Mouse (Mus musculus) C2C12 (cell line): ENCODE data around the gene Slc25a48. TPM values are rescaled to one million over a fixed set of nuclear protein-coding genes. Genes with fewer than 3 reads are reported as not detected.

ENCODE experiments used
- H3K27me3 ChIP-seq: one replicate; pipeline ENCODE4 v1.6.1; 2011; ENCODE audit not compliant: control insufficient read depth, insufficient read depth, insufficient read length
- H3K36me3 ChIP-seq: one replicate; pipeline ENCODE4 v1.6.1; 2011; ENCODE audit not compliant: control insufficient read depth, insufficient read depth
- H3K4me3 ChIP-seq: one replicate; pipeline ENCODE4 v1.5.1; 2011; ENCODE audit warnings: mild to moderate bottlenecking, control low read depth; ENCODE audit not compliant: poor library complexity, insufficient read depth, severe bottlenecking
- H3K79me2 ChIP-seq: one replicate; pipeline ENCODE4 v1.6.1; 2011; ENCODE audit not compliant: control insufficient read depth, insufficient read depth
- H3K79me3 ChIP-seq: one replicate; pipeline ENCODE4 v1.6.1; 2011; ENCODE audit warnings: low read depth, control low read depth
- H3ac ChIP-seq: one replicate; pipeline ENCODE3; 2011; ENCODE audit warnings: low read depth; ENCODE audit not compliant: control insufficient read depth, insufficient read length
- CEBPB ChIP-seq: IDR thresholded peaks from one replicate; pipeline ENCODE4 v1.6.1; 2011; ENCODE audit warnings: low read depth, mild to moderate bottlenecking, control low read depth, moderate library complexity
- CTCF ChIP-seq: IDR thresholded peaks from one replicate; pipeline ENCODE4 v1.5.1; 2011; ENCODE audit not compliant: control insufficient read depth, insufficient read depth, insufficient read length
- FOSL1 ChIP-seq: IDR thresholded peaks from one replicate; pipeline ENCODE4 v1.8.0; 2011; ENCODE audit warnings: mild to moderate bottlenecking, low read length; ENCODE audit not compliant: poor library complexity, insufficient read depth, severe bottlenecking
- MAX ChIP-seq: IDR thresholded peaks from one replicate; pipeline ENCODE4 v1.6.1; 2011; ENCODE audit warnings: mild to moderate bottlenecking, control low read depth
- MYOD1 ChIP-seq: IDR thresholded peaks from one replicate; pipeline ENCODE4 v1.6.1; 2011; ENCODE audit warnings: low read depth; ENCODE audit not compliant: control insufficient read depth, insufficient read length
- MYOG ChIP-seq: IDR thresholded peaks from one replicate; pipeline ENCODE4 v1.6.1; 2011; ENCODE audit not compliant: control insufficient read depth, insufficient read length; ENCODE audit errors: extremely low read depth
- USF1 ChIP-seq: IDR thresholded peaks from one replicate; pipeline ENCODE4 v1.6.1; 2011; ENCODE audit warnings: low read depth, mild to moderate bottlenecking, control low read depth, moderate library complexity
- polyA plus RNA-seq: library from polyadenylated mRNA; unstranded; fragments of >200 nt; fragmentation: generic; extraction: Trizol; gene quantifications from one replicate; pipeline ENCODE4 v1.2.1, GENCODE M21; 2012; ENCODE audit warnings: missing spikeins

Gene Slc25a48
- polyA plus RNA-seq, 1 experiment, result 0.05 TPM

DNA sequence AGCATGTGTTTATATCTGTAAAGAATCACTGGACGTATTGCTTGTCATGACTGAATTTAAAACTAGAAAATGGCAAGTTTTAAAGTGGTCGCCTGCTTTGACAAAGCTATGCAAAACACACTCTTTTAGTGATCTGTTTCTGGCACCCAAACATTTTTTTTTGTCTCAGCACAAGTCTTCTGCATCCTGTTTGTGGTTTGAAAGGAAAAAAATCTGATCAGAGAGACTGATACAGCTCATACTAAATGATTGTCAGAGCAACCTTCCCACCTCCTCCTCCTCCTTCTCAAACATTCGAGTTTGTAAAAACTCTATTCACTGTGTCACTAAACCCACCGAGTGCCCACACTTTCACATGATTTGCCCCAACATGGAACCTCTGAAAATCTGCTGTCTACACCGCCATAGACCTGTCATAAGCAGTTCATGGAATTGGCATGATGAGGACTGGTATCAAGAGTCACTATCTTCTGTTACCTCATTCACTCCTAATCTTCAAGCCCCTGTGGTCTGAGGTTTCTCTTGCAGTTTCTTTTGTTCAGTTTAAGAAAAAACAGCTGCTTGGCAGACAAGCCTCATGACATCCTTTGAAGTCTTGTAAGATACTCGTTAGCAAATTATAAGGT is 68.8 kb downstream of the Slc25a48 start:
- Histone ChIP-seq H3K79me2 (no peaks in the 10 kb centered on the region), H3K4me3 (no peak overlapping the region), H3K27me3 (peaks cover 12% of the 10 kb centered on the region), H3ac (no peak overlapping the region), H3K36me3 (no peaks in the 10 kb centered on the region), H3K79me3 (no peaks in the 10 kb centered on the region)
- TF ChIP-seq FOSL1, result no peak
- no peak for TF ChIP-seq CEBPB
- no peak for TF ChIP-seq MYOG
- TF ChIP-seq CTCF, result no peak
- no peak for TF ChIP-seq USF1
- no peak for TF ChIP-seq MAX
- no peak for TF ChIP-seq MYOD1

DNA sequence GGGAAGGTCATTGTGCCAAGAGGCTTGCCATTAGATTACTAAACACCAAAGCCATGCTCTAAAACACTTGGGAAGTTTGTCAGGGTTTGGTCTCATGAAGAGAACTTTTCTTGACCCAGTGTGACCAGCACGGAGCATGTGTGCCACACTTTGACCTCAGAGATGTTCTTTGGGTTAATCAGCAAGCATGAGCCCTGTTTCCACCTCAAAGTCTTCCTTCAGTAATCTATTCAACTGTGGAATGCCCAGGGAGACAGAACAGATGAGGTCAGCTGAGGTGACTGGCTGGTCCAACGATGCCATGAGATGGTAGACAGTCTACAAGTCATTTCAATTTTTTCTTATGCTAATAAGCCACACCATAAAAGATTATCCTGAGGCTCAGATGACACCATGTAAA is 71.6 kb downstream of the Slc25a48 start:
- Histone ChIP-seq H3K27me3 (peaks cover 4% of the 10 kb centered on the region), H3K36me3 (no peaks in the 10 kb centered on the region), H3ac (no peak overlapping the region), H3K4me3 (no peak overlapping the region), H3K79me2 (no peaks in the 10 kb centered on the region), H3K79me3 (no peaks in the 10 kb centered on the region)
- TF ChIP-seq USF1 (no peak), CEBPB (no peak), CTCF (no peak), MYOG (no peak), MAX (no peak), FOSL1 (no peak), MYOD1 (no peak)

DNA sequence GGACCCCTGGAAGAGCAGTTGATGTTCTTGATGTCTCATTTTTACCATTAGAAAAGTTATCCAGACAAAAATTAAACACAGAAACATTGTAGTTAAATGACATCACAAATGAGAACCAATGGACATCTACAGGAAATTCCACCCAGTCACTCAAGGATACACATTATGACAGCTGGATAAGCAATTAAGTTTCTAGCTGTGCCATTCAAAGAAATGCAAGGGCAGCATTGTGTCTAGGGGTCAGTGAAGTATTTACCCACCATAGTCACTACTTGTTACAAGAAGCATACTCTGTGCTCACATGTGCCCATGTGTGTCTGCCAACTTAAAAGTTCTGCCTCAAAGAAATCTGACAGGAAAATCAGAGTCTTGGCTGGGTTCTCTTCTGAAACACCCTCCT is 75.4 kb downstream of the Slc25a48 start:
- Histone ChIP-seq H3K79me3 (no peaks in the 10 kb centered on the region), H3K27me3 (peaks cover 4% of the 10 kb centered on the region), H3K79me2 (no peaks in the 10 kb centered on the region), H3K36me3 (no peaks in the 10 kb centered on the region), H3K4me3 (no peak overlapping the region), H3ac (no peak overlapping the region)
- TF ChIP-seq MYOD1, result no peak
- TF ChIP-seq CEBPB, result no peak
- no peak for TF ChIP-seq MYOG
- TF ChIP-seq FOSL1, result no peak
- TF ChIP-seq CTCF, result no peak
- TF ChIP-seq MAX, result no peak
- no peak for TF ChIP-seq USF1

DNA sequence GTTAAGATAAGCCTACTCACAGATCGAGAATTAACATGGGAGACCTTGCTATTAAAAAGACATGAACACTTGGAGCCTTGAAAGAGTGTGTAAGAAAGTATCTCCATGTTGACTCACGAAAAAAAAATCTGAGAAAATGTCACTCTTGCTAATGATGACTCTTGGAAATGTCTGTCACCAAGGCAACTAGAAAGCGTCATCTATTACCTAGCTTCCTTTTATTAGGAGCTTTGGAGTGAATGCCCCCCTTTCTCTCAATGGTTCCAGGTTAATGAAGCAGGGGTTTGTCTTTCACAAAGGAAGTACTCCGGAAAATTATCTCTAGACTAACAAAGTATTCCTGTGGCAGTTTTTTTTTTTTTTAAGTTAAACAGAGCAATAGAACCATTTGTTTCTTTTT is 78.2 kb downstream of the Slc25a48 start:
- H3K79me3 ChIP-seq, result no peaks in the 10 kb centered on the region
- H3K27me3 ChIP-seq, result peaks cover 4% of the 10 kb centered on the region
- H3K36me3 ChIP-seq, result no peaks in the 10 kb centered on the region
- no peak for TF ChIP-seq USF1
- no peak for TF ChIP-seq CEBPB
- TF ChIP-seq MYOG, result no peak
- TF ChIP-seq MAX, result no peak
- no peak for TF ChIP-seq MYOD1
- no peak for TF ChIP-seq CTCF
- TF ChIP-seq FOSL1, result no peak
- H3K79me2 ChIP-seq, result no peaks in the 10 kb centered on the region
- no peak overlapping the region for H3ac ChIP-seq
- H3K4me3 ChIP-seq, result no peak overlapping the region

DNA sequence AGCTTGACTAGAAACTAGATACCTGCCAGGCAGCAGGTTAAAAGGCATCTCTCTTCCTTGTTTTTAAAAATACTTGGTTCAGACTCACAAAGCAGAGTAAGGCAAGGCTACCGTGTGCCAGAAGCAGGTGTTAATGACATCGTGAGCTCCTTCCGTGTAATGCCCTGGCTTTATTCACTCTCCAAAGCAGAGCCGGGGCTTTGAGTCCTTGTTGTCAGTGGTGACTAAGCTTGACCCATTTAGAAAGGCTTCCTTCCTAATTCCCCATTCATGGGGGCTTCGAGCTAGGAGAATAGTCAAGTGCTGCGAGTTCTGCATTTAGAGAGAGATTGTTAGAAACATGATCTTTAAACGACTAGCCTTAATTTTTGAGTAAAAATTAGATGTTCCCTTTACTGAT is 78.7 kb downstream of the Slc25a48 start:
- H3K79me2 ChIP-seq, result no peaks in the 10 kb centered on the region
- no peak for TF ChIP-seq CEBPB
- no peak for TF ChIP-seq USF1
- TF ChIP-seq MAX, result no peak
- no peak for TF ChIP-seq MYOG

DNA sequence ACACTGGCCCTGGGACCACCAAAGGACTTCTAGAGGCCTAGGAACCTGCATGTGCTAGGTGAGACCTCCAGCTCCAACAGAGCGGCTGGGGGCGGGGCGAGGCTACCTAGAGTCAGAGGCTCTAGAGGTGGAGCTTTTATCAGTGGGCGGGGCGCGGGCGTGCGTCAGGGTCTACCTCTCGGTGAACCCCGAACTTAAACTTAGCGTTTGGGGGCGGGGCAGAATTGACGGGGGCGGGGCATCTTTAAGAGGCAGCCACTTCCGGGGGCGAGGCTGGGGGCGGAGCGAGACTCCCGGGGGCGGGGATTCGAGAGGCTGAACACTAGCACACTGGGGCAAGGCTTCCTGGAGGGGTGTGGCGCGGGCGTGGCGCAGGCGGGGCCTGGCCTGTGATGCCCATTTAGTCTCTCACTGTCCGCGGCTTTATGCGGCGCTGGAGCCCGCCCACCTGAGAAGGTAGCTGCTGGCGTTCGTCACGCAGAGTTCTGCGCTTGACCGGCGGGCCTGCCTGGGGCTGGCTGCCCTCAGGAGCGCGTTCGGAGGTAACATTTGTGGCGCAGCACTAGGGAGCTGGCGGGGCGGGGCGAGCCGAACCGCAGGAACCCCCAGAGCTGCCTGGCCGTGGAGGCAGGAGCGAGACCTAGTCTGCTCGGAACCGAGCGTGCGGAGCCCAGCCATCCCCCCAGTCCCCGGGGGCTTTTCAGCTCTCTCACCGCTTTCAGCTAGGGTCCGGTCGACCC is 84.1 kb downstream of the Slc25a48 start, which contains the start of gene Fbxl21:
Gene Fbxl21 (plus strand): TSS at position 392 of the 740 bp plus-strand sequence.
- Histone ChIP-seq H3K4me3 (peak within 1 kb of the TSS; percentile 25), H3K79me2 (no peaks in the 10 kb centered on the region)
- TF ChIP-seq FOSL1, result no peak
- no peak for TF ChIP-seq MYOD1
- no peak for TF ChIP-seq USF1
- TF ChIP-seq CEBPB, result no peak
- no peak for TF ChIP-seq MYOG
- no peak for TF ChIP-seq MAX
- TF ChIP-seq CTCF, result no peak

More for the DNA sequence above, 78.7 kb downstream of the Slc25a48 start:
- Histone ChIP-seq H3K36me3 (no peaks in the 10 kb centered on the region), H3ac (no peak overlapping the region), H3K27me3 (peaks cover 4% of the 10 kb centered on the region), H3K79me3 (no peaks in the 10 kb centered on the region), H3K4me3 (no peak overlapping the region)

More for the DNA sequence above, 84.1 kb downstream of the Slc25a48 start, which contains the start of gene Fbxl21:
- Histone ChIP-seq H3ac (peak within 1 kb of the TSS; percentile 46), H3K27me3 (peaks cover 8% of the 10 kb centered on the region), H3K79me3 (no peaks in the 10 kb centered on the region), H3K36me3 (no peaks in the 10 kb centered on the region)
